Mouse (Mus musculus) myocyte (in vitro differentiated cells): Measurements from ENCODE around the gene Nars2.

Source experiments
- CEBPB ChIP-seq: IDR thresholded peaks from 2 replicates; pipeline ENCODE4 v1.6.1; 2011; ENCODE audit warnings: mild to moderate bottlenecking, moderate library complexity; ENCODE audit not compliant: poor library complexity, insufficient read depth, severe bottlenecking
- E2F4 ChIP-seq: IDR thresholded peaks from one replicate; pipeline ENCODE4 v1.6.1; 2011; ENCODE audit warnings: mild to moderate bottlenecking, control low read depth, moderate library complexity; ENCODE audit not compliant: insufficient read depth
- MAX ChIP-seq: IDR thresholded peaks from one replicate; pipeline ENCODE4 v1.6.1; 2011; ENCODE audit warnings: low read depth, mild to moderate bottlenecking, control low read depth
- MYOD1 ChIP-seq, 3 experiments: IDR thresholded peaks; one replicate each; pipeline ENCODE4 v1.6.1; 2011; ENCODE audit warnings: control low read depth in 2 of 3, low read depth in 2 of 3, mild to moderate bottlenecking in 2 of 3, moderate library complexity in 1 of 3; ENCODE audit not compliant: insufficient read length in 2 of 3, control insufficient read depth in 1 of 3
- MYOG ChIP-seq, 3 experiments: IDR thresholded peaks; one replicate each; pipeline ENCODE4 v1.6.1; 2011; ENCODE audit warnings: control low read depth in 2 of 3, low read depth in 2 of 3, mild to moderate bottlenecking in 2 of 3; ENCODE audit not compliant: insufficient read length in 2 of 3, control insufficient read depth in 1 of 3, insufficient read depth in 1 of 3
- POLR2A ChIP-seq: IDR thresholded peaks from one replicate; pipeline ENCODE4 v1.6.1; 2011; ENCODE audit warnings: low read depth, mild to moderate bottlenecking, control low read depth, moderate library complexity; ENCODE audit not compliant: insufficient read length
- POLR2AphosphoS2 ChIP-seq: IDR thresholded peaks from one replicate; pipeline ENCODE4 v1.6.1; 2011; ENCODE audit warnings: low read depth, control low read depth; ENCODE audit not compliant: insufficient read length
- REST ChIP-seq: IDR thresholded peaks from one replicate; pipeline ENCODE4 v1.6.1; 2011; ENCODE audit warnings: mild to moderate bottlenecking, control low read depth, moderate library complexity; ENCODE audit not compliant: insufficient read depth, insufficient read length
- SRF ChIP-seq: IDR thresholded peaks from one replicate; pipeline ENCODE4 v1.6.1; 2011; ENCODE audit warnings: low read depth; ENCODE audit not compliant: control insufficient read depth, insufficient read length
- TCF12 ChIP-seq: IDR thresholded peaks from one replicate; pipeline ENCODE4 v1.6.1; 2011; ENCODE audit warnings: mild to moderate bottlenecking, control low read depth; ENCODE audit not compliant: poor library complexity, insufficient read depth, severe bottlenecking
- USF1 ChIP-seq: IDR thresholded peaks from one replicate; pipeline ENCODE4 v1.6.1; 2011; ENCODE audit warnings: low read depth, mild to moderate bottlenecking, control low read depth, moderate library complexity

GRCm38 (mm10) chr7:97012956-97013355 is 61.7 kb downstream of the Nars2 start:
- no peak for TF ChIP-seq SRF
- TF ChIP-seq POLR2A, result no peak
- no peak for TF ChIP-seq POLR2AphosphoS2
- TF ChIP-seq E2F4, result no peak
- TF ChIP-seq CEBPB, result no peak
- no peak for TF ChIP-seq MAX
- TF ChIP-seq REST, result no peak
- TF ChIP-seq MYOG (IDR thresholded peaks at IDR 0.05; ENCODE audit: control insufficient read depth in 1 of 3, insufficient read depth in 1 of 3, insufficient read length in 2 of 3, low read depth in 2 of 3), result no peak
- no peak for TF ChIP-seq TCF12
- TF ChIP-seq USF1, result no peak
- TF ChIP-seq MYOD1 (IDR thresholded peaks at IDR 0.05; ENCODE audit: control insufficient read depth in 1 of 3, insufficient read length in 2 of 3, low read depth in 2 of 3), result no peak
